Mouse (Mus musculus): Measurements from ENCODE around the gene Gm12394. TPM values are rescaled to one million over a fixed set of nuclear protein-coding genes. Genes with fewer than 3 reads are reported as not detected.
"Not testable (repeated sequence)": the region's sequence is repeated elsewhere in the genome, so short reads cannot be mapped to it uniquely, and the experiment has no call there.

The Gm12394 gene
- total RNA-seq (2018; cell fraction: chromatin; rRNA removed): not detected
- not detected for total RNA-seq (2018; cell fraction: cytosol; rRNA removed)
- total RNA-seq (2018; cell fraction: nucleus; rRNA removed): not detected
- polyA plus RNA-seq (2018): not detected in 3 replicates

DNA sequence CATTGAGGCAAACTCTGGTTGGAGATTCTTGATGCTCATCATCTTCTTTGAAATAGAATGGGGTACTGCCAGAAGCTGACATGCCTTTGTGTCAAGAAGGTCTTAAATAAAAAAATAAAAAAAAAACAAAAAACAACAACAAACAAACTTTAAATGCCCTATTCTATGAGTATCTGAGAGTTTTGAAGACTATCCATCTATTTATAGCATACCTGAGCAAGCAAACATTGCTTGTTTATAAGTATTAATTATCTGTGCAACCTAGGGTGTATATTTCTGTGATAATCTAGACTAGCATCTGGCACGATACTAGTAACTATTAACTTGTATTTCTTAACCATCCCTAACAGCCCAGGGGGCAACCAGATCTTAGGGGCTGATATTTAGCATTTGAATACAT is at the start of gene Gm12394:
Gm12394 (minus strand) TSS at position 101 of the 400 bp plus-strand sequence.
- WGBS (ENCODE audit: missing documents): no CpG with 5 or more reads among the region's 1 CpGs
- H3K36me3 ChIP-seq (ENCODE audit: inconsistent target); H3K27ac ChIP-seq; H3K79me2 ChIP-seq (ENCODE audit: inconsistent target); H3K4me3 ChIP-seq (ENCODE audit: inconsistent target): not testable (repeated sequence)

DNA sequence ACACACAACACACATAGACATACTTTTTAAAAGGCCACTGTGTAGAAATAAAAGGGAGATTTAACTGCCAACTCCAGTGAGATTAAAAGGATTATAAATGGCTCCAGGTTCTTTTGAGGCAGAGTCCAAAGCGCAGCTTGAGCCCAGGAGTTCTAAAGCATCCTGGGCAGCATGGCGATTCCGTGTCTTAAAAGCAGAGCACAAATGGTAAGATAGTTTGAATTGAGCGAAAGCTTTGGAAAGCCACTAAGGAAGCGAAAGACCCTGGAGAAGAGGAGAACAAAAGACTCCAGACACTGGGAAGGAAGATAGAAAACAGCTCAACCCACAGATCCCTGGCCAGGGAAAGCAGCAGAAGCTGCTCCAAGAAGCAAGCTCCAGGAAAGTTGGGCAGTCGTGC is 48.4 kb upstream of the Gm12394 start:
- Histone ChIP-seq H3K36me3 (ENCODE audit: inconsistent target) (no peaks in the 10 kb centered on the region), H3K4me3 (ENCODE audit: inconsistent target) (no peak overlapping the region), H3K79me2 (ENCODE audit: inconsistent target) (no peaks in the 10 kb centered on the region), H3K27ac (no peak overlapping the region)
- WGBS (ENCODE audit: missing documents): 92% methylated on average over 6 of the region's 6 CpGs

DNA sequence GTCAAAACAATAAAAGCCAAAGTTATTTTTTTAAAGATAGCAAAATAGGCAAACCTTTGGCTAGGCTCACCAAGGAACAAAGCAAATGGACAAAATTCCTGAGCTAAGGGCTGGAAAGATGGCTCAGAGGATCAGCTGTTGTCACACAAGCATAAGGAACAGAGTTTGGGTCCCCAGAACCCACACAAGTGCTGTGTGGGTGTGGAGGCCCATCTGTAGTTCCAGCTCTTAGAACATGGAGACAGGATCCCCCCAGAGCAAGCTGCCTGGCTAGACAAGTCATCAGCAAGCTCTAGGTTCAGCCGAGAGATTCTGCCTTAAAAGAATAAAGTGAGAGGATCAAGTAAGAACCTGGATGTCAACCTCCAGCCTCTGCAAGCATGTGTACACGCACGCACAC is 48.0 kb upstream of the Gm12394 start:
- Histone ChIP-seq H3K36me3 (ENCODE audit: inconsistent target) (no peaks in the 10 kb centered on the region), H3K27ac (no peak overlapping the region)
- 97% methylated on average over 3 of the region's 3 CpGs for WGBS (ENCODE audit: missing documents)

DNA sequence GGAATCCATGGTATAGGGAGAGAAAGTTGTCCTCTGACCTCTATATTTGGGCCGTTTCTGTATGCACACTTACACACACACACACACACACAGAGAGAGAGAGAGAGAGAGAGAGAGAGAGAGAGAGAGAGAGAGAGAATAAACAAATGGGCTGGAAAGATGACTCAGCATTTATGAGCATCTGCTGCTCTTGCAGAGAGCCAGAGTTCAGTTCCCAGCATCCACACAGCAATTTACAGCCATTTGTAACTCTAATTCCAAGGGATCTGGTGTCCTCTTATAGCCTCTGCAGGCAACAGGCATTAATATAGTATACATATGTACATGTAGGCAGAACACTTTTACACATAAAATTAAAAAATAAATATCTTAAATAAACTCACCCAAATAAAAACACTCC is 47.4 kb upstream of the Gm12394 start:
- WGBS (ENCODE audit: missing documents): no CpG with 5 or more reads among the region's 1 CpGs
- no peak overlapping the region for H3K27ac ChIP-seq
- no peaks in the 10 kb centered on the region for H3K36me3 ChIP-seq (ENCODE audit: inconsistent target)
- H3K4me3 ChIP-seq (ENCODE audit: inconsistent target): no peak overlapping the region
- no peaks in the 10 kb centered on the region for H3K79me2 ChIP-seq (ENCODE audit: inconsistent target)

More for the DNA sequence above, 48.0 kb upstream of the Gm12394 start:
- H3K79me2 ChIP-seq (ENCODE audit: inconsistent target): no peaks in the 10 kb centered on the region
- H3K4me3 ChIP-seq (ENCODE audit: inconsistent target): no peak overlapping the region

DNA sequence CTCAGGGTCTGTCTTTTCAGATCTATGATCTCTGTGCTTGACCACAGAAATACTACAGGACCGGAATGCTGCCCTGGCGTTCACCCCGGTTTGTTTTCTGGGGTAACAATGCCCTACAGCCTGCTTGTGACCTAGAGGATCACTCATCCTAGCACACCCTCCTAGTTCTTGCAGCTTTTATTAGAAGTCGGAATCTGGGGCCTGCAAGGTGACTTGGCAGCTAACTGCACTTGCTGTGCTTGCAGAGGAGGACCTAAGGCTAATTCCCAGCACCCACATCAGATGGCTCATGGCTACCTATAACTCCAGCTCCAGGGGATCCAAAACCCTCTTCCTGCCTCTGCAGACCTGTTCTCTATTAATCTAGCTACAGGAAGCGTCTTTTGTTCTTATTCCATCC is 46.2 kb upstream of the Gm12394 start:
- H3K27ac ChIP-seq: no peak overlapping the region
- H3K4me3 ChIP-seq (ENCODE audit: inconsistent target): no peak overlapping the region
- no peaks in the 10 kb centered on the region for H3K79me2 ChIP-seq (ENCODE audit: inconsistent target)
- WGBS (ENCODE audit: missing documents): 96% methylated on average over 5 of the region's 5 CpGs
- no peaks in the 10 kb centered on the region for H3K36me3 ChIP-seq (ENCODE audit: inconsistent target)

DNA sequence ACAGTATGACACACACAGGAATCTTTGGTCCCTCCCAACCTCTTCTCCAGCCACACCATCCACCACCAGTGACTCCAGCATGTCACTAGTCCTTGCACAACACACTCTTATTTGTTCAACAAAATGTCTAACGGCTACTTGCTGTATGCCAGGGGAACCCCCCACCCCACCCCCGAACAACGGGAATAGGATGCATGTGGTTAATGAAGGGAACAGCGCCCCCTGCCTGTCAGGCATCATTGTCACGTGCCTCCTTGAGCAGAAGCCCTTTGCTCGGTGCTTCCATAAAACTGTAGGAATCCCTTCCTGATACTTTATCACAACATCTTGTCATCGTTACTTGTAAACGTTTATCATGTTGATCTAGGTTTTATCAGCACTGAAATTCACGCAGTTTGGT is 45.6 kb upstream of the Gm12394 start:
- Histone ChIP-seq H3K27ac (no peak overlapping the region), H3K36me3 (ENCODE audit: inconsistent target) (no peaks in the 10 kb centered on the region), H3K4me3 (ENCODE audit: inconsistent target) (no peak overlapping the region), H3K79me2 (ENCODE audit: inconsistent target) (no peaks in the 10 kb centered on the region)
- 40% methylated on average over 9 of the region's 9 CpGs for WGBS (ENCODE audit: missing documents)

DNA sequence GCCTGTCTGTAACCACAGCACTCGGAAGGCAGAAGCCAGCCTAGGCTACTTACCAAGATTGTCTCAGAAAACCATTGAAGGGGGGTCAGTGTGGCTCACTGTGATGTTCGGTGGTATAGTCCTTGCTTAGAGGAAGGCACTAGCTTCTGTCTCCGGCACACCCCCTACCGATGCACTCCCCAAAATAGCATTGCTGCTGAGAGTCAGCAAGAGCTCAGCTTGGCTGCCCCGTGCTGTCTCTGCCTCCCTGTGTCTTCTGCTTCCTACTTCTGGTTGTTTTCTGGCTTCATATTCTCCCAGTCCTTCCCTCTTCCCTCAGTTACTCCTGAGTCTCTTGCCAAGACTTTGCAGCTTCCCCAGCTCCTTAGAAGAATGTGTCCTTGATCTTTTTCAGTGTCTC is 44.3 kb upstream of the Gm12394 start:
- 51% methylated on average over 5 of the region's 5 CpGs for WGBS (ENCODE audit: missing documents)
- Histone ChIP-seq H3K27ac (no peak overlapping the region), H3K4me3 (ENCODE audit: inconsistent target) (no peak overlapping the region), H3K36me3 (ENCODE audit: inconsistent target) (no peaks in the 10 kb centered on the region), H3K79me2 (ENCODE audit: inconsistent target) (no peaks in the 10 kb centered on the region)

DNA sequence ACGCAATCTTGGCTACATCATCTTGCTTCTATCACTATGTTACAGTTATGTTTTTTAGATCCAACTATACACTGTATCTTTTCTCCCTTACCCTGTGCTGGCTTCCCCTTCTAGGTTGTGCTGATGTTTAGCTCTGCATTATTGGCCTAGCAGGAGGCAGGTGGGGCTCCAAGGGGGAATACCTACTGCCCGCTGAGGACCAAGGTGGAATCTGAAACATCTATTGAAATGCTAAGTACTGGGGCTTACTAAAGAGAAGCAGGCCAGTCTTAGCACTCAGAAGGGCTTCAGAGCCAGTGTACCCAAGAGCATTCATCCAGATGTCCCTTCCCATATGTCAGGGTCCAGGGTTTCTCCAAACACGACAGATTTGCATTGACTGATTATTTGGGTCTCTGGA is 42.3 kb upstream of the Gm12394 start:
- Histone ChIP-seq H3K79me2 (ENCODE audit: inconsistent target) (no peaks in the 10 kb centered on the region), H3K27ac (no peak overlapping the region), H3K4me3 (ENCODE audit: inconsistent target) (no peak overlapping the region), H3K36me3 (ENCODE audit: inconsistent target) (no peaks in the 10 kb centered on the region)
- WGBS (ENCODE audit: missing documents): 91% methylated on average over 3 of the region's 3 CpGs

DNA sequence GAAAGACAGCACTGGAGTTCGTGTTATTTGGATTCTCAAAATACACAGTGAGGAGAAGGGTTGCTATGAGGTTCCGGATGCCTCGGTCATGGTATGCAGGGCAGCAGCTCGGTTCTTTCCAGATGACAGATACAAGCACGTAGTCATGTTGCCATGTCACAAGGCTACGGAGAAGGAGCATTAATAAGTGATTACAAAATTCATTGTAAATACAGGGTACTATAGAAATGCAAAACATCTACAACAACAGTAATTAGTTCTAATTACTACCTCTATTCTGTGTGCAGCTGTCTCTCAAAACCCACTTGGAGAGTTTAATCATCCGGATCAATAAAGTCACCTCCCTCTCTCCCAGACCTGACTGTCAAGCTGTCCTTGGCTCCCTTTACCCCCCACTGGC is 38.5 kb upstream of the Gm12394 start:
- Histone ChIP-seq H3K36me3 (ENCODE audit: inconsistent target) (no peaks in the 10 kb centered on the region), H3K4me3 (ENCODE audit: inconsistent target) (no peak overlapping the region), H3K27ac (no peak overlapping the region), H3K79me2 (ENCODE audit: inconsistent target) (no peaks in the 10 kb centered on the region)
- 95% methylated on average over 7 of the region's 7 CpGs for WGBS (ENCODE audit: missing documents)

DNA sequence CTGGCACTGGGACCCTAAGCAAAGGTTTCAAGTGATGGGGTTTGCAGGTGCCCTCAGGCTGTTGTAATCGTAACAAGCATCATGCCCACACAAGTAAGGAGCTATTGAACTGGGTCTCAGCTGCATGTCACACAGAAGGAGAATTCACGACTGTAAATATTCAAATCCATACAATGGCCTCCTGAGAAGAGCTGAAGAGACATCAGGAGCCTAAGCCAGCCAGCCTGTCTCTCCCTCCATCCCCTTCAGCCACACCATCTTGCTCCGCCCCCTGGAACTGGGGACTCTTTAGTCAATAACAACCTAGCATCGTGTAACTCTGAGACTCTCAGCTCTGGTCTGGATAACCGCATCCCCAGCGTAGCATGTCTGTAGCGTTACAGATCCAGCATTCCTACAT is 34.6 kb upstream of the Gm12394 start:
- 92% methylated on average over 7 of the region's 7 CpGs for WGBS (ENCODE audit: missing documents)
- Histone ChIP-seq H3K79me2 (ENCODE audit: inconsistent target) (no peaks in the 10 kb centered on the region), H3K36me3 (ENCODE audit: inconsistent target) (no peaks in the 10 kb centered on the region), H3K27ac (no peak overlapping the region), H3K4me3 (ENCODE audit: inconsistent target) (no peak overlapping the region)

DNA sequence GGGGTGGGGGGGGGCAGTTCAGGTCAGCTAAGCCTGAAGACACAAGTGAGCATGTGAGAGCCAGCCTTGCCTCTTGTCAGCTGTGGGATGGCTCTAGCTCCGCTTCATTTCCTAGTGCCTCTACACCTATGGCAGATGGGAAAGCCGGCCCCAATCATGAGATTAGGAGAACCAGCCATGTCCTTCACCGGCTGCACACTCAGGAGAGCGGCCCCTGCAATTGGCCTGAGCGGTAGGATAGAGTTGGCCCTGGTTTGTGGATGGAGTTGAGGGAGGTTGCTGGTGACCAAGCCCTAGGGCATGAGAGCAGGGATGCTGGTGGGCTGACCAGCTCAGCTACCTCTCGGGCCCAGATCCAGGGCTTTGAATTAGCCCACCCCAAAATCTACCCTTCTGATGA is 32.2 kb upstream of the Gm12394 start:
- no peaks in the 10 kb centered on the region for H3K79me2 ChIP-seq (ENCODE audit: inconsistent target)
- no peak overlapping the region for H3K4me3 ChIP-seq (ENCODE audit: inconsistent target)
- no peaks in the 10 kb centered on the region for H3K36me3 ChIP-seq (ENCODE audit: inconsistent target)
- WGBS (ENCODE audit: missing documents): 92% methylated on average over 6 of the region's 6 CpGs
- H3K27ac ChIP-seq: no peak overlapping the region

DNA sequence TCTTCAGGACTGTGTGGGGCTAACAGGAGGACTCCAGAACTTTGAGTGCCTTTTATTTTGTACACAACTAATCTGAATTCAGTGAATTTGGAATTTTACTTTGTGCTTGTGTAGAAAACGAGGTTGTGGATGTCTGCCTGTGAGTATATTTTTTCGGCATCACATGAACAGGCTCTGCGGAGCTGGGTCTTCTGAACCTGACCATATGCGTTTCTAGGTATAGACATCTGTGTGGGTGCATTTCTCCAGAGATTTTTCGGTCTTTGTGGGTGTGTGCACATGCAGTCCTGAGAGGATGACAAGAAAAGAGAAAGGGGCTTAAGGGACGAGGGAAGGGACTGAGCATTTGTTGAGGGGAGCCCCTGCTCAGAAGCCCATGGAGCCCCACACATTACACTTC is 30.4 kb upstream of the Gm12394 start:
- Histone ChIP-seq H3K79me2 (ENCODE audit: inconsistent target) (no peaks in the 10 kb centered on the region), H3K27ac (no peak overlapping the region), H3K4me3 (ENCODE audit: inconsistent target) (no peak overlapping the region), H3K36me3 (ENCODE audit: inconsistent target) (no peaks in the 10 kb centered on the region)
- WGBS (ENCODE audit: missing documents): 92% methylated on average over 6 of the region's 6 CpGs

DNA sequence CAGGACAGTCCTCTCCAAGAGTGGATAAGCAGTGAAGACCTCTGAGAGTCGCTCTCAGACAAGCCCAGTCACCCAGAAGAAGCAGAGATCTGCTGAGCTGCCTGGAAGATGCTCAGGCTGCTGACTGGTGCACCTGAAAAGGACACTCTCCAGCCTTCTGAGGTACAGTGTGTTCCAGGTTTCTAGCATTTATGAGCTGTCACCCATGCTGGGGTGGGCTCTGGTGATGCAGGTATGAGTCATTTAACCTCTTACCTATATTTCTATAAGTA is 24.0 kb upstream of the Gm12394 start:
- Histone ChIP-seq H3K27ac (peak overlapping the region; percentile 70), H3K4me3 (ENCODE audit: inconsistent target) (no peak overlapping the region), H3K79me2 (ENCODE audit: inconsistent target) (no peaks in the 10 kb centered on the region), H3K36me3 (ENCODE audit: inconsistent target) (no peaks in the 10 kb centered on the region)
- WGBS (ENCODE audit: missing documents): 11% methylated on average over 1 of the region's 1 CpGs

DNA sequence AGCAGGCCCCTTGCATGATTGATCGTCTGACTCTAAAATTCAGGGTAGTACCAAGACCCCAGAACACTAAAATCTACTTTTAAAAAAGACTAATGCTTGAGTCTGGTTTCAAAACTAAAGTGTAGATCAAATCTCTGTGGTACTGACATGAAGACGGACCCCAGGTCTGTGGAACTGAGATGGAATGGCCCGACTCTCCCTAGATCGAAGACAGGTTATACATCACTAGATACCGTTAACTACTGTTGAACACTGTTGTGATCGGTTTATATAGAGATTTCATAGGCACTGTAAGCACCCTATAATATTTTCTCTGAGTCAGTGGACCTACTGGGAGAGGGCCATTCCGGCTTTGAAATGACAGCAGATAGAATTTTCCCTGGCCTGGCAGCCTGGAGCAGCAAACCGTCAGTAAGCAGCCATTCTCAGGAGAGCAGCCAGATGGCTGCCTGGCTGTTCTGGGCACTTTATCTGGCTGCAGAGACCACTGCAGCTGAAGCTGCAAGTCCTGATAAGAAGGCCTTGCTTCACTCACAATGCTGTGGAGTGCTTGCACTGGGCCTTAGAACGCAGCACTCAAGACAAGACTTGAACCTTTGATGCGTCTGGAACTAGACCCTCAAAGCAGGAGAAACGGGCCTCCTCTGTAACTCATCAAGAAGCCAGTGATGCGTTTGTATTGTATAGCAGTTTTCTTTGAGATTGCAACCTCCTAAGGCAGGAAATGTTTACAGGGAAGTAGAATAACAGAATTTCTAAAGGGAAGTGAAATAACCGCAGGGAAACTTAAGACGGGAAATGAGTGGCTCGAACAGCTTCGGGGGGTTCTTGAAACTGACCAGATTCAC is 23.5 kb upstream of the Gm12394 start:
- H3K4me3 ChIP-seq (ENCODE audit: inconsistent target): no peak overlapping the region
- H3K36me3 ChIP-seq (ENCODE audit: inconsistent target): no peaks in the 10 kb centered on the region
- H3K79me2 ChIP-seq (ENCODE audit: inconsistent target): no peaks in the 10 kb centered on the region
- WGBS (ENCODE audit: missing documents): 37% methylated on average over 16 of the region's 16 CpGs
- H3K27ac ChIP-seq: peak overlapping the region; percentile 70

DNA sequence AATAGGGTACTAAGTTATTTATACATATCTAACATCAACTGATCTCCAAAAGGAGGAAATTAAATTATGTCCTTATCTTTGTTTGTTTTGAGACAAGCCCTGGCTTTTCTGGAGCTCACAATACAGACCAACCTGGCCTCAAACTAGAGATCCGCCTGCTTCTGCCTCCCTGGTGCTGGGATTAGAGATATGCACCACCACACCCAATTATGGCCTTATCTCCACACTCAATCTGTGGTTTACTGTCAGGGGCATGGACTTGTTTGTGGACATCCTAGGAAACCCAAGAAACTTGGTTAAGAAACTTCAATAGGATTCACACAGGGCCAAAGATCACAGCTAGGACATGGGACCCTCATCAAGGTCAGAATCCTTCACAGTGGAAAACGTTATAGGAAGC is 21.1 kb upstream of the Gm12394 start:
- Histone ChIP-seq H3K79me2 (ENCODE audit: inconsistent target) (no peaks in the 10 kb centered on the region), H3K4me3 (ENCODE audit: inconsistent target) (no peak overlapping the region), H3K36me3 (ENCODE audit: inconsistent target) (no peaks in the 10 kb centered on the region), H3K27ac (no peak overlapping the region)
- WGBS (ENCODE audit: missing documents): 94% methylated on average over 2 of the region's 2 CpGs
